Mouse (Mus musculus) naive thymus-derived CD4-positive, alpha-beta T cell, adult 5 months (primary cell): ENCODE data around the gene Adamts13. TPM values are rescaled to one million over a fixed set of nuclear protein-coding genes. Genes with fewer than 3 reads are reported as not detected.

Experiments
- polyA plus RNA-seq: library from polyadenylated mRNA; unstranded; fragments of 100-300 nt; shearing (Covaris generic); gene quantifications from one replicate; pipeline ENCODE4 v1.2.1, GENCODE M21; 2017

Gene Adamts13
- not detected for polyA plus RNA-seq

GRCm38 (mm10) chr2:26973116-26973515 is at the start of gene Adamts13:
Adamts13 (plus strand) TSS chr2:26973416.

GRCm38 (mm10) chr2:26933304-26934055 is 39.7 kb upstream of the Adamts13 start, which contains the start of the genes Surf4 and Stkld1:
Surf4 (minus strand) TSS chr2:26933928.
Stkld1 (plus strand) TSS chr2:26934047.

GRCm38 (mm10) chr2:26963923-26964723 is 9.1 kb upstream of the Adamts13 start, which contains the start of gene Rexo4:
Rexo4 (minus strand) TSS chr2:26964386.

GRCm38 (mm10) chr2:27009714-27010244 is 36.6 kb downstream of the Adamts13 start, which contains the start of gene Cacfd1:
Cacfd1 (plus strand) TSS chr2:27009926.

GRCm38 (mm10) chr2:27027618-27028436 is 54.6 kb downstream of the Adamts13 start, which contains the start of gene Slc2a6:
Slc2a6 (minus strand) TSS chr2:27027998.

Other genes starting within 250 kb of the Adamts13 start
- not detected for gene Abo, start 108.4 kb upstream of the Adamts13 start, polyA plus RNA-seq
- 40.1 TPM for gene Surf6, start 70.5 kb upstream of the Adamts13 start, polyA plus RNA-seq
- gene Med22, start 62.7 kb upstream of the Adamts13 start, polyA plus RNA-seq: 19.7 TPM
- gene Rpl7a, start 62.7 kb upstream of the Adamts13 start, polyA plus RNA-seq: 329 TPM
- 81.8 TPM for gene Surf2, start 57.0 kb upstream of the Adamts13 start, polyA plus RNA-seq
- gene Surf1, start 56.9 kb upstream of the Adamts13 start, polyA plus RNA-seq: 60.7 TPM
- gene Surf4, start 39.5 kb upstream of the Adamts13 start, polyA plus RNA-seq: 132 TPM
- gene Stkld1, start 39.4 kb upstream of the Adamts13 start, polyA plus RNA-seq: 0.16 TPM
- 54.8 TPM for gene Rexo4, start 9.0 kb upstream of the Adamts13 start, polyA plus RNA-seq
- 25.2 TPM for gene Cacfd1, start 36.5 kb downstream of the Adamts13 start, polyA plus RNA-seq
- gene Slc2a6, start 54.6 kb downstream of the Adamts13 start, polyA plus RNA-seq: not detected
- not detected for gene Mymk, start 98.8 kb downstream of the Adamts13 start, polyA plus RNA-seq
- 0.09 TPM for gene Adamtsl2, start 106.0 kb downstream of the Adamts13 start, polyA plus RNA-seq
- not detected for gene Fam163b, start 169.1 kb downstream of the Adamts13 start, polyA plus RNA-seq
- gene Dbh, start 191.8 kb downstream of the Adamts13 start, polyA plus RNA-seq: not detected